Mouse (Mus musculus): ENCODE results near the gene Psmd14.

Gene Psmd14

GRCm38 (mm10) chr2:61760044-61760443 lies 48.5 kb downstream of the Psmd14 start:
- DNase-seq (ENCODE audit: low read depth) = no peak

GRCm38 (mm10) chr2:61764470-61765105 lies 53.1 kb downstream of the Psmd14 start:
- DNase-seq (ENCODE audit: low read depth) = no peak

- DNase-seq (ENCODE audit: low read depth) = no peak
Observed at GRCm38 (mm10) chr2:61765526-61765925, 54.0 kb downstream of the Psmd14 start.

- no peak for DNase-seq (ENCODE audit: low read depth)
Observed at GRCm38 (mm10) chr2:61780794-61781193, 69.3 kb downstream of the Psmd14 start.

- no peak for DNase-seq (ENCODE audit: low read depth)
Observed at GRCm38 (mm10) chr2:61794960-61795359, 83.5 kb downstream of the Psmd14 start.

GRCm38 (mm10) chr2:61798048-61798447 lies 86.6 kb downstream of the Psmd14 start:
- no peak for DNase-seq (ENCODE audit: low read depth)

GRCm38 (mm10) chr2:61802656-61803251 lies 91.3 kb downstream of the Psmd14 start, which contains the start of gene Tbr1:
Gene Tbr1 (plus strand): TSS chr2:61802930.
- no peak for DNase-seq (ENCODE audit: low read depth)

GRCm38 (mm10) chr2:61803443-61804367 lies 92.2 kb downstream of the Psmd14 start:
- peak; percentile 40 for DNase-seq (ENCODE audit: low read depth)

GRCm38 (mm10) chr2:61804382-61804840 lies 92.9 kb downstream of the Psmd14 start:
- DNase-seq (ENCODE audit: low read depth) = peak; percentile 34

- DNase-seq (ENCODE audit: low read depth) = no peak
Observed at GRCm38 (mm10) chr2:61804841-61805540, 93.5 kb downstream of the Psmd14 start.

GRCm38 (mm10) chr2:61805541-61806345 lies 94.2 kb downstream of the Psmd14 start:
- peak; percentile 43 for DNase-seq (ENCODE audit: low read depth)

GRCm38 (mm10) chr2:61806346-61806825 lies 94.9 kb downstream of the Psmd14 start:
- DNase-seq (ENCODE audit: low read depth) = no peak

GRCm38 (mm10) chr2:61807151-61807550 lies 95.7 kb downstream of the Psmd14 start:
- DNase-seq (ENCODE audit: low read depth) = peak; percentile 48

- DNase-seq (ENCODE audit: low read depth) = peak; percentile 31
Observed at GRCm38 (mm10) chr2:61807781-61808180, 96.3 kb downstream of the Psmd14 start.

- peak; percentile 31 for DNase-seq (ENCODE audit: low read depth)
Observed at GRCm38 (mm10) chr2:61808776-61809175, 97.3 kb downstream of the Psmd14 start.

- DNase-seq (ENCODE audit: low read depth) = no peak
Observed at GRCm38 (mm10) chr2:61809381-61809780, 97.9 kb downstream of the Psmd14 start.

GRCm38 (mm10) chr2:61810751-61811150 lies 99.3 kb downstream of the Psmd14 start:
- peak; percentile 26 for DNase-seq (ENCODE audit: low read depth)

GRCm38 (mm10) chr2:61811163-61811506 lies 99.6 kb downstream of the Psmd14 start:
- peak; percentile 33 for DNase-seq (ENCODE audit: low read depth)

- DNase-seq (ENCODE audit: low read depth) = peak; percentile 52
Observed at GRCm38 (mm10) chr2:61811507-61812421, 100.3 kb downstream of the Psmd14 start.

- DNase-seq (ENCODE audit: low read depth) = peak; percentile 45
Observed at GRCm38 (mm10) chr2:61812536-61812935, 101.0 kb downstream of the Psmd14 start.

Data from induced T-regulatory cell, adult 2 months (primary cell).